Mouse (Mus musculus) olfactory bulb, adult 2 months (tissue): ENCODE measurements around the gene Sept12. TPM values are rescaled to one million over a fixed set of nuclear protein-coding genes. Genes with fewer than 3 reads are reported as not detected.

Source experiments
- H3K27ac ChIP-seq: fragments of 200-500 bp; 2 replicates; pipeline ENCODE4 v1.5.1; 2012; ENCODE audit warnings: low read depth, low read length; ENCODE audit not compliant: insufficient read depth
- H3K4me1 ChIP-seq: fragments of 200-500 bp; 2 replicates; pipeline ENCODE4 v1.6.1; 2012; ENCODE audit warnings: low read length; ENCODE audit not compliant: control insufficient read depth, insufficient read depth
- H3K4me3 ChIP-seq: fragments of 200-500 bp; 2 replicates; pipeline ENCODE4 v1.5.1; 2012; ENCODE audit warnings: mild to moderate bottlenecking, low read depth, low read length, moderate library complexity; ENCODE audit not compliant: insufficient read depth
- POLR2A ChIP-seq: fragments of 200-500 bp; IDR thresholded peaks from 2 replicates; pipeline ENCODE4 v1.6.1; 2012; ENCODE audit warnings: mild to moderate bottlenecking, low read depth, low read length, moderate library complexity; ENCODE audit not compliant: insufficient read depth
- WGBS: fragments of 180-500 bp; shearing (Covaris S2); methylation state at CpG from one replicate; pipeline ENCODE4 v1.1.7; 2018; 5-methylcytosine and 5-hydroxymethylcytosine counted together
- polyA plus RNA-seq: library from polyadenylated mRNA; stranded (reverse); fragments of >200 nt; gene quantifications from 2 replicates; pipeline ENCODE4 v1.2.4, GENCODE M21; 2012; ENCODE audit warnings: low replicate concordance; ENCODE audit not compliant: missing spikeins, insufficient read depth, insufficient read length

The Sept12 gene
- polyA plus RNA-seq, 1 experiment: not detected

DNA sequence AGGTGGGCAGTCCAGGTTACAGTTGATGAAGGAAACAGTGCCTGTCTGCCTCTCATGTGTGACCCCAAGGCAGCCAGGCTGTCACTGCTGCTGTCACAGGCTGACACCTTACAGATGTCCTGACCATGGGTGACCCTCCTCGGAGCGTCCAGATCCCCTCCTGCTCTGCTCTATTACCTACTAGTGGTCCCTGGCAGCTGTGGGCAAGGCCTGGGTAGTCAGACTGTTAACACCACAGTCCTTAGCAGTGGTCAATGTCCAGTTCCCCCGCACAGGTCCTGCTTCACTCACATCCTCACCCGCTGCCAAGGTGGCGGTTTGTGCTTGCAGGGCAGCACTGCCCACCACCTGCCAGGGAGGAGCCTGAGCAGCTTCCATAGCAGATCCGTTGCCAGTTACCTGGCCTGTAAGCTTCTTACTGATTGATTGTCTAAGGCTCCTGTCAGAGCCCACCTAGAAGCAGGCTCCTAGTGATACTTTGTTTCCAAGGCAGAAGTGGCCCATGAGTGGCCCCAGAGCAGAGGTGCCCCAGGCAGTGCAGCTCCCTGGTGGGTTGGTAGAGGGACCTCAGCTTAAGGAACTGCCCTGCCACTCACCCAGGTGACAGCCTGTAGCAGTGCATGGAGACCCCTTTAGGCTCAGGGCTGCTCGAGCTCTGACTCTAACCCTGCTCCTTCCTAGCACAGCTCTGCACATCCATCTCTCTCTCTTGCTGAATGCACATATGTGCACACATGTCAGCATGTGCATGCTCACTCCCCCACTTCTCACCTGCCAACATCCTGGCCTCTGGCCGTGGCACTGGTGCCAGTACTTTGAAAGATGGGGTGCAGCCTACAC, 60.1 kb downstream of the Sept12 start:
- Histone ChIP-seq H3K27ac (no peak overlapping the region), H3K4me1 (peaks cover 36% of the 10 kb centered on the region), H3K4me3 (no peak overlapping the region)
- no peak for TF ChIP-seq POLR2A
- 90% methylated on average over 8 of the region's 8 CpGs for WGBS

Other genes with a start within 250 kb of the Sept12 start
- gene Cdip1, start 207.6 kb downstream of the Sept12 start, polyA plus RNA-seq: 128 TPM in 1 of 2 replicates, not detected in the other
- not detected in 2 replicates for gene 4930562C15Rik, start 162.4 kb downstream of the Sept12 start, polyA plus RNA-seq
- not detected in 2 replicates for gene Ubald1, start 117.5 kb downstream of the Sept12 start, polyA plus RNA-seq
- gene Mgrn1, start 111.6 kb downstream of the Sept12 start, polyA plus RNA-seq: 248 TPM in 1 of 2 replicates, not detected in the other
- not detected in 2 replicates for gene Nudt16l1, start 59.1 kb downstream of the Sept12 start, polyA plus RNA-seq
- gene Anks3, start 33.6 kb downstream of the Sept12 start, polyA plus RNA-seq: not detected in 2 replicates
- not detected in 2 replicates for gene Smim22, start 9.4 kb upstream of the Sept12 start, polyA plus RNA-seq
- not detected in 2 replicates for gene Rogdi, start 15.7 kb upstream of the Sept12 start, polyA plus RNA-seq
- 92.9 and 140 TPM in 2 replicates for gene Glyr1, start 52.0 kb upstream of the Sept12 start, polyA plus RNA-seq
- 47.7 and 78.4 TPM in 2 replicates for gene Ubn1, start 52.2 kb upstream of the Sept12 start, polyA plus RNA-seq
- not detected in 2 replicates for gene Ppl, start 134.6 kb upstream of the Sept12 start, polyA plus RNA-seq
- gene Sec14l5, start 149.3 kb upstream of the Sept12 start, polyA plus RNA-seq: not detected in 2 replicates
- gene Nagpa, start 206.2 kb upstream of the Sept12 start, polyA plus RNA-seq: not detected in 2 replicates
- not detected in 2 replicates for gene AU021092, start 224.4 kb upstream of the Sept12 start, polyA plus RNA-seq
- not detected in 2 replicates for gene Alg1, start 235.8 kb upstream of the Sept12 start, polyA plus RNA-seq